Mouse (Mus musculus): Measurements from ENCODE around the gene Nr2c1. TPM values are rescaled to one million over a fixed set of nuclear protein-coding genes. Genes with fewer than 3 reads are reported as not detected.
A peak's percentile ranks its signal among the peaks of the same experiment; 100 is the strongest.

Gene Nr2c1
- total RNA-seq, 4 experiments from 2014 or later, result 8.2 to 9.6 (median 8.7) TPM

DNA sequence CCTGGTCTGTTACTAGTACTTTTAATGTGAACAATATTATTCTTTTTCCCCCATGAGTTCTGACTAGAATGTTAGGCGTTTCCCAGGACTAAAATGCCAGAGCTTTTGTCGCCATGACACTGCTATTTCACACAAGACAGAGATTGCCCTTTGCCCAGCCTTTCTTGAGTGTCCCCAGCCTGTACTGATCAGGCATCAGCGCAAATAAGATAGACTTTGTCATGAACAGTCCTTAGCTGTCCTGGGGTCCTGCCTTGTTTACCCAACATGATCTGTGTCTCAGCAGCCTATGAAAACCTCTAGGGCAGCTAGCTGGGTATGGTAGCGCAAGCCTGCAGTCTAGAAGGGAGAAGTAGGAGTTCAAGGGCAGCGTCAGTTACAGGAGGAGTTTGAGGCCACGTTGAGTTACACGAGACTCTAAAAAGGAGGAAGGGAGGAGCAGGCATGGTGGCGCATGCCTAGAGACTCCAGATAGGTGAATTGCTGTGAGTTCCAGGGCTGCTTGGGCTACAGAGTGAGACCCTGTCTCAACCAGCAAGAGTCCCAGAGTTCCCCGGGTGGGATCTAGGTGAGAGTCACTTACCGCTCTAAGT lies 8.8 kb upstream of the Nr2c1 start:
- DNase-seq (ENCODE audit: low spot score in 2 of 2), result no peak

DNA sequence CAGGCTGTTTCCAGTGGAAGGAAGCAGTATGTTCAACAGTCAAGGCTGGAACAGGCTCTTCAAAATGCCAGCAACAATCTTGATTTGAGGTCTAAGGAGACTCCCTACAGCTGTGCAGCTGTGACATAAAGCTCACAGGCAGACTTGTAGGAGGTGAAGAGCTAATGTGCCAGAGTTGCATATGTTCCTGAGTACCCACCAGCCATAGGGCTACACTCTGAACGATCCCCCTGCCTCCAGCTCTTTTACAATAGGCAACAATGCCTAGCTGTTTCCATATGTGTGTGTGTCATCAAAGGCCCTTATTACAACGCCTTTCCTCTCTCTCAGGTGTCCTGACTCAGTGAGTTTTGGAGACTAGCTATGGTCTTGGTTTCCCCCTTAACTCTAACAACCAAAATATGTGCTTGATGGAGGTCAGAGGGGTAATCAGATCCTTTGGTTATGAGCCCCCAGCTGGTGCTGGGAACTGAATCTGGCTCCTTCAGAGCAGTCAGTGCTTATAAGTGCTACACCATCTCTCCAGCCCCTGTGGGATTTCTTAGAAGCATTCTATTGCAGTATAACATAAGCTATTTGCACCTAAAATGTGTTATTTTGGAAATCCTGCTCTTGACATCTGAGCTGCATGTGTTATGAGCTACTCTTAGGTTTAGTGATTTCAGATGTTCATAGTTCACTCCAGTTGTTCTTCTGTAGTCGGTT lies 7.4 kb upstream of the Nr2c1 start:
- no peak for DNase-seq (ENCODE audit: low spot score in 2 of 2)

GRCm38 (mm10) chr10:94142427-94142826 lies 5.4 kb upstream of the Nr2c1 start:
- no peak for DNase-seq (ENCODE audit: low spot score in 2 of 2)

DNA sequence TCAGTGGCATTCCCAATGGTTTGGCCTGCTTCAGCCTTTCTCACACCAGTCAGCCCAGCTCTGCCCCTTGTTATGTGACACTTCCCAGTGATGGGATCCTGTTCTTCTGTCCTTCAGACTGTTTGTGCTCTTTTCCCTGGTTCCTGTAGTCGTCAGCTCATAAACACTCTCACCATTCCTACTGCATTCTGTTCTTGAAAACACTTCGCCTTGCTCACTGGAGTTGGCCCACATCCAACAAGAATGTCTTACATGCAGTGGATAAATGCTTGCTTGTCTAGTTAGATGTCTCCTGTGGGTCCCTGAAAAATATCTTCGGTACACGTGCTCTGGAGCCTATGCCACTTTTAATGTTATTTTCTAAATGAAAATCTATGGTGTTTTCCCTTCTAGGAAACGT lies 3.2 kb upstream of the Nr2c1 start:
- DNase-seq (ENCODE audit: low spot score in 2 of 2), result no peak

DNA sequence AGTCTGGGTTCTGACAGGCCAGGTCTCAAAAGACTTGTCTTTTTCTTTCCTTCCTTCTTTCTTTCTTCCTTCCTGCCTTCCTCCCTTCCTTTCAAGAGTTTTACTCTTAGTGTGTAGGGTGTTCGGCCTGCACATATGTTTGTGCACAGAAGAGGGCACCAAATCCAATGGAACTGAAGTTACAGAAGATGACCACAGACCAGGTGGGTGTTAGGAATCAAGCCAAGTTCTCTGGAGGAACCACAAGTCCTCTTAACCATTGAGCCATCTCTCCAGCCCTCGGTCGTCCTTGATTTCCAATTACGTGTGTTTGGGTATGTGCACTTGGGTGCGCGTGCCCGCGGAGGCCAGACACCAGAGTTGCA lies 450 bp upstream of the Nr2c1 start:
- no peak for DNase-seq (ENCODE audit: low spot score in 2 of 2)

- no peak for DNase-seq (ENCODE audit: low spot score in 2 of 2)
These were observed 3.7 kb downstream of the Nr2c1 start for GRCm38 (mm10) chr10:94151488-94151887.

DNA sequence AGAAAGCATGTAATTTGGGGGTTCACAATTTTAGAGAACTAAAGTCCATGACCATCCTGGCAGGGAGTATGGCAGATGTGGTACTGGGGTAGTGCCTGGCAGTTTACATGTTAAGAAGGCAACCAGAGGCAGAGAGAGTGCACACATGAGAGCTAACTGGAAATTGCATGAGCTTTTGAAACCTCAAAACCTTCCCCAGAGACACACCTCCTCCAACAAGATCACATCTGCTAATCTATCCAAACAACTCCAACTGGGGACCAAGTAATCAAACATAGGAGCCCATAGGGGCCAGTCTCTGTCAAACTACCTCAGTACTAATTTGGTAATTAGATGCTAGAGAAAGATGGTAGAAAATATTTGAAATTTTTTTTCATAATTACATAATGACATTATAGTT lies 6.0 kb downstream of the Nr2c1 start:
- DNase-seq (ENCODE audit: low spot score in 2 of 2), result no peak

DNA sequence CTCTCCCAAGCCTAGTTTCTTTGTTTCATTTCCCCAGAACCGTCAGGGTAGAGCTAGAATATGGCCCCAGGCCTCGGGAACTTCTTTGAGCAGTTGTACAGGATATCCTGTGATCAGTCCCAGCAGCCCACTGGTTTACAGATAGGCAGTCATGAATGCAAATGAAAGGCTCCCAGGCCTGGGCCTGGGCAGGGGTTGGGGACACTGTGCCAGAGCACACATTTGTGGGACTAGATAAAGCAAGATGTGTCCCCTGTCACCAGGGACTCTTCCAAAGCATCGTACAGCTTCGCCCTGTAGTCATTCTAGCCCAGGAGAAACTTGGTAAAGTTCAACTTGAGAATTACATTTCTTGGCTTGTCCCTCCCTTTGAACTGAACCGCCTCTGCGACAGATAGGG lies 11.1 kb downstream of the Nr2c1 start:
- DNase-seq (ENCODE audit: low spot score in 2 of 2), result no peak

DNA sequence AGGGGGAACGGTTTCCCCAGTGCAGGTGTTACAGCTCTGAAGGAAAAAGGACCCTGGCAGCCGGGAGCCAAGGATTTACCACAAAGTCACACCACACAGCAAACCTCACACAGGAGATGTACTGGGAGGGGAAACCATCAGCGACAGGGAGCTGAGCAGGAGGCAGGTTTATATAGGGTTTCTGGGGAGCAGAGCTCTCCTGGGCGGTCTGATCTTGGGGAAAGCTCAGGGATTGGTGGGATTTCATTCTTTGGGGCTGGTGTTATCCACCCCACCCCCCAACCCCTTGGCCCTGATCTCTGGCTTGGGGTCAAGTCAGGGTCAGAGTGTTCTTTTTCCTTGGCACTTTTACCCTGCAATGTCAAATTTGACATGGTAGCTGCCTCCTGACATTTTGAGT lies 11.6 kb downstream of the Nr2c1 start:
- no peak for DNase-seq (ENCODE audit: low spot score in 2 of 2)

- no peak for DNase-seq (ENCODE audit: low spot score in 2 of 2)
These were observed 13.4 kb downstream of the Nr2c1 start for GRCm38 (mm10) chr10:94161051-94161765.

DNA sequence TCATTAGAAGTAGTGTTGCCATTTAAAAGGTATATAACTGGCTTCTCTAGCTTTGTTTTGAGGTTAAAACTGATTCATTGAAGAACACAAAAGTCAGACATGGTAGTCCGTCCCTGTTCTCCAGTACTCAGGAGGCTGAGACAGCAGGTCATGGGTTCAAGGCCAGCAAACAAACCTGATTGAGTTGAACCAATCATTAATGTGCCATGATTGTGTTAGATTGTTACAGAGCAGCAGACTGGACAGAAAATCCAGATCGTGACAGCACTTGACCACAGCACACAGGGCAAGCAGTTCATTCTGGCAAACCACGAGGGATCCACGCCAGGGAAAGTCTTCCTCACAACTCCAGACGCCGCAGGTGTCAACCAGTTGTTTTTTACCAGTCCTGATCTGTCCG lies 14.2 kb downstream of the Nr2c1 start:
- DNase-seq (ENCODE audit: low spot score in 2 of 2), result no peak

- DNase-seq (ENCODE audit: low spot score in 2 of 2), result no peak
These were observed 16.5 kb downstream of the Nr2c1 start for GRCm38 (mm10) chr10:94164104-94164845.

DNA sequence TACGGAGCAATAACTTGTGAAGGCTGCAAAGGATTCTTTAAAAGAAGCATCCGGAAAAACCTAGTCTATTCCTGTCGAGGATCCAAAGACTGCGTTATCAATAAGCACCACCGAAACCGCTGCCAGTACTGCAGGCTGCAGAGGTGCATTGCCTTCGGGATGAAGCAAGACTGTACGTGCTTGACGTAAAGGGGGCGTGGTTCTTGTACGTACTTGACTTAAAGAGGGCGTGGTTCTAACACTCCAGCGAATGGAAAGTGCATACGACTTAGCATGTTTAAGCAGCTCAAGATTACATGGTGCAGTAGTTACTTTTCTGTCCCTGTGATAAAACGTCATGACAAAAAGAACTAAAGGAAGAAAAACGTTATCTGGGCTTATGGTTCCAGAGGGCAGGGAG lies 17.6 kb downstream of the Nr2c1 start:
- no peak for DNase-seq (ENCODE audit: low spot score in 2 of 2)

DNA sequence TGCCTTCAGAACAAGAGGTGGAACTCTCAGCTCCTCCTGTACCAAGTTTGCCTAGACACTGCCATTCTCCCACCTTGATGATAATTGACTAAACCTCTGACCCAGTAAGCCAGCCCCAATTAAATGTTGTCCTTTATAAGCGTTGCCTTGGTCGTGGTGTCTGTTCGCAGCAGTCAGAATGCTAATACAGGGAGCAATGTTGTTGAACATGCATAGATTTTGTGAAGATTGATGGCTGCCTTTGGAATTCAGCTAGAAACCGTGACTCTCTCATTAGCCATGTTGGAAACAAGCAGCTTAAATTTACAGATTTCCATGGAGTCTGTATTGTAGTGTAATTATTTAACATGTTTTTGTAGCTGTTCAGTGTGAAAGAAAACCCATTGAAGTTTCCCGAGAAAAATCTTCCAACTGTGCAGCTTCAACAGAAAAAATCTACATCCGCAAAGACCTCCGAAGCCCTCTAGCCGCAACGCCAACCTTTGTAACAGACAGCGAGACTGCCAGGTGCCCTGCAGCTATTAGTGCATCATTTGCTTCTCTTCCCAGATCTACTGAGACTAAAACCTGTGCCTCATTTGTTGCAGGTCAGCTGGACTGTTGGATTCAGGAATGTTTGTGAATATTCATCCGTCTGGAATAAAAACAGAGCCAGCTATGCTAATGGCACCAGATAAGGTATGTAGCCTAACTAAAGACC lies 19.4 kb downstream of the Nr2c1 start:
- DNase-seq (ENCODE audit: low spot score in 2 of 2), result no peak

- DNase-seq (ENCODE audit: low spot score in 2 of 2), result no peak
These were observed 23.8 kb downstream of the Nr2c1 start for GRCm38 (mm10) chr10:94171440-94172130.

GRCm38 (mm10) chr10:94172137-94172536 lies 24.3 kb downstream of the Nr2c1 start:
- no peak for DNase-seq (ENCODE audit: low spot score in 2 of 2)

GRCm38 (mm10) chr10:94172706-94173105 lies 24.9 kb downstream of the Nr2c1 start:
- no peak for DNase-seq (ENCODE audit: low spot score in 2 of 2)

- no peak for DNase-seq (ENCODE audit: low spot score in 2 of 2)
These were observed 26.8 kb downstream of the Nr2c1 start for GRCm38 (mm10) chr10:94174652-94175051.

DNA sequence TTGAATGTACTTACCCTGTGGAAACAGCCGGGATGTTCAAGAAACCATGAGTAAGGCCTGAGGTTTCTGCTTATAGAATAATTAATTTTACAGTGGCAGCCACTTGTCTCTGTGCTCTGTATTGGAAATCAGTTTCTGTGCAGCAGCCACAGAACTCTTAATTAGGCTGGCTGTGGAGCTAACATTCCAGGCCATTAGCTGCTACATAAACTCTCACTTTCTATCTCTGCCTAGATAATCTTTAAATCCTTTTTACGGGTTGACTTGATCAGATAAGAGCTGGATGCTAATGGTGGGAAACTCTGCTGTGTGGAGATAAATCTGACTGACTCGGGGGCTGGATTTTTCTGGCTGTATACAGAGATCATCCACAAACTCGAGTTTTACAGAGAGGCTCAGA lies 35.4 kb downstream of the Nr2c1 start:
- DNase-seq (ENCODE audit: low spot score in 2 of 2), result no peak

- peak; percentile 86 to 95 for DNase-seq (ENCODE audit: low spot score in 2 of 2)
These were observed 50.9 kb downstream of the Nr2c1 start, which contains the start of gene Ndufa12 for GRCm38 (mm10) chr10:94198482-94199405. Gene Ndufa12, plus strand, starts transcription at chr10:94198720.

Data from left cerebral cortex, adult 8-10 months (tissue).